Mouse (Mus musculus): ENCODE data around the gene Prdm10. TPM values are rescaled to one million over a fixed set of nuclear protein-coding genes. Genes with fewer than 3 reads are reported as not detected.

The Prdm10 gene
- polyA plus RNA-seq, 1 experiment from 2014 or later: 1.2 TPM

- Histone ChIP-seq H3K9me3 (ENCODE audit: low read length) (no peaks in the 10 kb centered on the region), H3K27me3 (replicated peaks; ENCODE audit: insufficient read depth, low read length) (no peaks in the 10 kb centered on the region), H3K4me2 (replicated peaks; ENCODE audit: low read depth, low read length) (no peak overlapping the region), H3K4me1 (ENCODE audit: insufficient read depth, low read depth, low read length) (peaks cover under 1% of the 10 kb centered on the region; the same call in 1 of the 2 replicates), H3K27ac (ENCODE audit: low read length) (peak overlapping the region; percentile 35; the same call in 1 of the 2 replicates), H3K4me3 (ENCODE audit: low read depth, low read length) (no peak overlapping the region), H3K9ac (replicated peaks; ENCODE audit: low read depth) (no peak overlapping the region), H3K36me3 (ENCODE audit: insufficient read depth, low read length) (no peaks in the 10 kb centered on the region)
- 52% methylated on average over 8 of the region's 8 CpGs for WGBS
- DNase-seq (ENCODE audit: low spot score) (peak; percentile 72), ATAC-seq (peak; percentile 79)
- TF ChIP-seq EP300 (IDR thresholded peaks at IDR 0.05): no peak
- TF ChIP-seq CTCF (IDR thresholded peaks at IDR 0.05): no peak
Observed at GRCm38 (mm10) chr9:31240522-31241207, 39.7 kb upstream of the Prdm10 start.

- Histone ChIP-seq H3K4me3 (ENCODE audit: low read depth, low read length) (no peak overlapping the region), H3K4me2 (replicated peaks; ENCODE audit: low read depth, low read length) (no peak overlapping the region), H3K27me3 (replicated peaks; ENCODE audit: insufficient read depth, low read length) (no peaks in the 10 kb centered on the region), H3K27ac (ENCODE audit: low read length) (peak overlapping the region; percentile 35; the same call in 1 of the 2 replicates), H3K4me1 (ENCODE audit: insufficient read depth, low read depth, low read length) (no peaks in the 10 kb centered on the region), H3K9me3 (ENCODE audit: low read length) (no peaks in the 10 kb centered on the region), H3K36me3 (ENCODE audit: insufficient read depth, low read length) (no peaks in the 10 kb centered on the region), H3K9ac (replicated peaks; ENCODE audit: low read depth) (no peak overlapping the region)
- DNase-seq (ENCODE audit: low spot score) (no peak), ATAC-seq (peak; percentile 32; the same call in 1 of the 2 replicates)
- TF ChIP-seq EP300 (IDR thresholded peaks at IDR 0.05) (no peak), CTCF (IDR thresholded peaks at IDR 0.05) (no peak)
- 65% methylated on average over 7 of the region's 7 CpGs for WGBS
Observed at GRCm38 (mm10) chr9:31241208-31241699, 39.1 kb upstream of the Prdm10 start.

- Histone ChIP-seq H3K4me1 (ENCODE audit: insufficient read depth, low read depth, low read length) (no peaks in the 10 kb centered on the region), H3K4me2 (replicated peaks; ENCODE audit: low read depth, low read length) (no peak overlapping the region), H3K9ac (replicated peaks; ENCODE audit: low read depth) (no peak overlapping the region), H3K36me3 (ENCODE audit: insufficient read depth, low read length) (no peaks in the 10 kb centered on the region), H3K27me3 (replicated peaks; ENCODE audit: insufficient read depth, low read length) (no peaks in the 10 kb centered on the region), H3K27ac (ENCODE audit: low read length) (no peak overlapping the region), H3K9me3 (ENCODE audit: low read length) (no peaks in the 10 kb centered on the region), H3K4me3 (ENCODE audit: low read depth, low read length) (no peak overlapping the region)
- no peak for ATAC-seq
- WGBS: 57% methylated on average over 18 of the region's 18 CpGs
- TF ChIP-seq CTCF (IDR thresholded peaks at IDR 0.05) (no peak), EP300 (IDR thresholded peaks at IDR 0.05) (no peak)
- no peak for DNase-seq (ENCODE audit: low spot score)
Observed at GRCm38 (mm10) chr9:31243306-31243938, 36.9 kb upstream of the Prdm10 start.

- ATAC-seq (no peak), DNase-seq (ENCODE audit: low spot score) (no peak)
- Histone ChIP-seq H3K9me3 (ENCODE audit: low read length) (no peaks in the 10 kb centered on the region), H3K36me3 (ENCODE audit: insufficient read depth, low read length) (no peaks in the 10 kb centered on the region), H3K4me3 (ENCODE audit: low read depth, low read length) (no peak overlapping the region), H3K4me2 (replicated peaks; ENCODE audit: low read depth, low read length) (no peak overlapping the region), H3K27ac (ENCODE audit: low read length) (no peak overlapping the region), H3K9ac (replicated peaks; ENCODE audit: low read depth) (no peak overlapping the region), H3K27me3 (replicated peaks; ENCODE audit: insufficient read depth, low read length) (no peaks in the 10 kb centered on the region), H3K4me1 (ENCODE audit: insufficient read depth, low read depth, low read length) (no peaks in the 10 kb centered on the region)
- 79% methylated on average over 5 of the region's 5 CpGs for WGBS
- TF ChIP-seq CTCF (IDR thresholded peaks at IDR 0.05): no peak
- TF ChIP-seq EP300 (IDR thresholded peaks at IDR 0.05): no peak
Observed at GRCm38 (mm10) chr9:31243939-31244333, 36.4 kb upstream of the Prdm10 start.

GRCm38 (mm10) chr9:31245006-31245405, 35.3 kb upstream of the Prdm10 start:
- Histone ChIP-seq H3K27ac (ENCODE audit: low read length) (no peak overlapping the region), H3K36me3 (ENCODE audit: insufficient read depth, low read length) (no peaks in the 10 kb centered on the region), H3K27me3 (replicated peaks; ENCODE audit: insufficient read depth, low read length) (no peaks in the 10 kb centered on the region), H3K9ac (replicated peaks; ENCODE audit: low read depth) (no peak overlapping the region), H3K9me3 (ENCODE audit: low read length) (no peaks in the 10 kb centered on the region), H3K4me1 (ENCODE audit: insufficient read depth, low read depth, low read length) (no peaks in the 10 kb centered on the region), H3K4me2 (replicated peaks; ENCODE audit: low read depth, low read length) (no peak overlapping the region), H3K4me3 (ENCODE audit: low read depth, low read length) (no peak overlapping the region)
- DNase-seq (ENCODE audit: low spot score): no peak
- WGBS: 89% methylated on average over 6 of the region's 6 CpGs
- TF ChIP-seq EP300 (IDR thresholded peaks at IDR 0.05) (no peak), CTCF (IDR thresholded peaks at IDR 0.05) (no peak)
- no peak for ATAC-seq

GRCm38 (mm10) chr9:31246421-31246820, 33.9 kb upstream of the Prdm10 start:
- Histone ChIP-seq H3K36me3 (ENCODE audit: insufficient read depth, low read length) (no peaks in the 10 kb centered on the region), H3K27me3 (replicated peaks; ENCODE audit: insufficient read depth, low read length) (no peaks in the 10 kb centered on the region), H3K9me3 (ENCODE audit: low read length) (no peaks in the 10 kb centered on the region), H3K4me3 (ENCODE audit: low read depth, low read length) (no peak overlapping the region), H3K27ac (ENCODE audit: low read length) (no peak overlapping the region), H3K9ac (replicated peaks; ENCODE audit: low read depth) (no peak overlapping the region), H3K4me2 (replicated peaks; ENCODE audit: low read depth, low read length) (no peak overlapping the region), H3K4me1 (ENCODE audit: insufficient read depth, low read depth, low read length) (no peaks in the 10 kb centered on the region)
- TF ChIP-seq CTCF (IDR thresholded peaks at IDR 0.05): no peak
- TF ChIP-seq EP300 (IDR thresholded peaks at IDR 0.05): no peak
- peak; percentile 29 for DNase-seq (ENCODE audit: low spot score)
- peak; percentile 50; the same call in 1 of the 2 replicates for ATAC-seq
- 25% methylated on average over 6 of the region's 6 CpGs for WGBS
